Mouse (Mus musculus) CH12.LX (cell line): Measurements from ENCODE around the gene Styxl1.

Experiments
- CTCF ChIP-seq, 2 experiments: IDR thresholded peaks in 1 of 2; conservative IDR thresholded peaks in 1 of 2; 2 replicates each; pipeline ENCODE4 v1.5.1; 2011 to 2012; ENCODE audit warnings: low read depth in 2 of 2, low read length in 2 of 2, improper control_type of control experiment in 1 of 2, inconsistent platforms in 1 of 2, mild to moderate bottlenecking in 1 of 2, moderate library complexity in 1 of 2
- MEF2A ChIP-seq: IDR thresholded peaks from 2 replicates; pipeline ENCODE4 v1.6.1; 2014; ENCODE audit warnings: low read depth, mild to moderate bottlenecking, inconsistent platforms, low read length, improper control_type of control experiment, borderline replicate concordance
- POLR2A ChIP-seq: IDR thresholded peaks from 2 replicates; pipeline ENCODE4 v1.6.1; 2011; ENCODE audit warnings: low read depth, mild to moderate bottlenecking, improper control_type of control experiment, low read length
- TCF12 ChIP-seq: IDR thresholded peaks from 2 replicates; pipeline ENCODE4 v1.6.1; 2014; ENCODE audit warnings: low read depth, mild to moderate bottlenecking, inconsistent platforms, low read length, improper control_type of control experiment

- TF ChIP-seq POLR2A (peak; percentile 64), TCF12 (peak; percentile 51; the same call in 1 of the 2 replicates), CTCF (conservative IDR thresholded peaks at IDR 0.05 in 1 of 2, IDR thresholded peaks at IDR 0.05 in 1 of 2; ENCODE audit: low read depth in 2 of 2, low read length in 2 of 2) (no peak), MEF2A (peak; percentile 64; the same call in 1 of the 2 replicates)
These were observed 67.5 kb downstream of the Styxl1 start for GRCm38 (mm10) chr5:135710599-135711214.
